Mouse (Mus musculus): ENCODE results near the gene Ppp5c.
"Not testable (repeated sequence)": the region's sequence is repeated elsewhere in the genome, so short reads cannot be mapped to it uniquely, and the experiment has no call there.

DNA sequence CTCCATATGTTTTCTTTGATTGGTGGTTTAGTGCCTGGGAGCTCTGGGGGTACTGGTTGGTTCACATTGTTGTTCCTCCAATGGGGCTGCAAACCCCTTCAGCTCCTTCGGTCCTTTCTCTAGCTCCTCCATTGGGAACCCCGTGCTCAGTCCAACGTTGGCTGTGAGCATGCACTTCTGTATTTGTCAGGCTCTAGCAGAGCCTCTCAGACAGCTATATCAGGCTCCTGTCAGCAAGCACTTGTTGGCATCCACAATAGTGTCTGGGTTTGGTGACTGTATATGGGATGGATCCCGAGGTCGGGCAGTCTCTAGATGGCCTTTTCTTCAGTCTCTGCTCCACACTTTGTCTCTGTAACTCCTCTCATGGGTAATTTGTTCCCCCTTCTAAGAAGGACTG, 39.9 kb upstream of the Ppp5c start:
- TF ChIP-seq CTCF, EP300 (IDR thresholded peaks at IDR 0.05): not testable (repeated sequence)
